20 mouse cellular contexts compared by ENCODE assay signal in the genomic region with DNA sequence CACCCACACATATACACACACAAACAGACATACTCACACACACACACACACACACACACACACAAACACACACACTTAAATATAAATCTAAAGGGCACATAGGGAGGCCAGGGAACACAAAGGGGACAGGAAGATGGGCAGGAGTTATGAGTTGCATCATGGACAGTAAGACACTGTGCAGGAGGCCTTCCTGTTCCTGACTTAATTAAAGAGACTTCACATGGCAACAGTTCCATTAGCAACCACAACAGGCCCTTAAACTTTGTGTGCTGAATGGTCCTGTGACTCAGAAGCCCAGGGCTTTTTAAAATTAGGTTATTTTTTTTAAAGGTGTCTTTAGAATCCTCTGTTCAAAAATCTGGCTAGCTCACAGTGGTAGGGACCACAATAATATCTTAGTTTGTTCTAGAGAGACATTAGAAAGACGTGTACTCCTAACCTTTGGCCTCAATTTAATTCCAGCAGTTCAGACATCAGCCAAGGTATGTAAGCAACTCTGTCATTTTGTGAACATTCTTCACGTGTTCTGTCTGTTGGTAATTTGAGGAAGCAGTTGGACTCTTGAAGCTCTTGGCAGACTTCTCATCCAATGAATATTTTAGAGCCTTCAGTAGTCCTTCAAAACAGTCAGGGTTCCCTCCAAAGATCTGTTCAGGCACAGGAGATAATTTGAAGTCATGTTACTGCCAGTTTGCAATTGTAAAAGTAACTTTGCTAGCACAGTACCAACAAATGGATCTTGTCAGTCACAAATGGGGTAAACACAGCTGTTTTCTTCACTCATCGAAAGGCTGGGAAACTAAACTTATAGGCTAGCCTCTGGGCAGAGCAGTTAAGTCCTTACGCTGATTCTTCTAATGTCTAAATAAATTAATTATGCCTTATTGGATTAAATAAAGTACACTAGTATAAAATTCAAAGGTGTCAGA.
DNase-seq lines count a peak whose midpoint lies in the region; ATAC-seq lines count a peak whose summit lies in the region.
"Had no signal": no experiment of that assay in that cellular context is flagged by ENCODE, and none has a peak within 500 bp of the region (broad histone marks: within the 10 kb centered on the region; RNA-seq: fewer than 3 reads in every experiment).

No protein-coding gene starts in this region.

- peak; percentile 60; the same call in 1 of the 2 replicates for ATAC-seq in granulocyte monocyte progenitor cell, adult 5-6 weeks (replicated peaks; ENCODE audit: poor library complexity, severe bottlenecking)
- ATAC-seq: midbrain, embryonic 15.5 days had no signal

- DNase-seq in gastrocnemius, adult 18-20 months (ENCODE audit: low spot score): peak; percentile 21
- no peak for DNase-seq in gastrocnemius, adult 8-10 months (ENCODE audit: low spot score in 2 of 2)
- DNase-seq in lung, postnatal 25 days (ENCODE audit: low spot score): peak; percentile 4
- no peak for DNase-seq in lung, postnatal 4 days
- peak; percentile 82 for DNase-seq in MN1 (ENCODE audit: low spot score)
- no peak for DNase-seq in thymus, postnatal 10 days (ENCODE audit: low spot score in 2 of 2)
- DNase-seq: adrenal gland, postnatal 36 days; cerebellum, adult 11-12 months; cerebellum, postnatal 25 days; heart, adult 18-20 months; heart, postnatal 10 days; kidney, adult 18-20 months; kidney, postnatal 4 days; liver, embryonic 13.5 days; retina, postnatal 1 day; right cerebral cortex, postnatal 25 days; spleen, adult 18-20 months; thymus, postnatal 14 days had no signal

Comparison
In these comparisons a context has a peak if more than half of its experiments do, and no peak if none do; other contexts are left out.
1. DNase-seq: peak in gastrocnemius, adult 18-20 months (single experiment), lung, postnatal 25 days (single experiment) and MN1 (single experiment); none in gastrocnemius, adult 8-10 months (0 of 2), lung, postnatal 4 days (0 of 2) and thymus, postnatal 10 days (0 of 2).